Mouse (Mus musculus): ENCODE measurements around the gene Rapgef4. TPM values are rescaled to one million over a fixed set of nuclear protein-coding genes. Genes with fewer than 3 reads are reported as not detected.

Rapgef4 gene
- polyA plus RNA-seq, 1 experiment, result not detected

GRCm38 (mm10) chr2:72297716-72298082 lies 316.7 kb downstream of the Rapgef4 start:
- 0 out of 2 replicates have a peak, but pooled peaks cover 3% of the 10 kb centered on the region for H3K4me1 ChIP-seq (ENCODE audit: control insufficient read depth, insufficient read depth, low read length)
- H3K4me3 ChIP-seq (ENCODE audit: insufficient read depth, low read depth, low read length), result no peak overlapping the region
- no peak overlapping the region for H3K27ac ChIP-seq (ENCODE audit: insufficient read depth, low read depth, low read length)
- TF ChIP-seq POLR2A (IDR thresholded peaks at IDR 0.05; ENCODE audit: insufficient read depth, low read depth, low read length) (no peak), CTCF (IDR thresholded peaks at IDR 0.05; ENCODE audit: insufficient read depth, low read depth, low read length) (no peak)
- 78% methylated on average over 10 of the region's 10 CpGs for WGBS

- Histone ChIP-seq H3K4me1 (ENCODE audit: control insufficient read depth, insufficient read depth, low read length) (0 out of 2 replicates have a peak, but pooled peaks cover 3% of the 10 kb centered on the region), H3K27ac (ENCODE audit: insufficient read depth, low read depth, low read length) (no peak overlapping the region), H3K4me3 (ENCODE audit: insufficient read depth, low read depth, low read length) (no peak overlapping the region)
- TF ChIP-seq POLR2A (IDR thresholded peaks at IDR 0.05; ENCODE audit: insufficient read depth, low read depth, low read length) (no peak), CTCF (IDR thresholded peaks at IDR 0.05; ENCODE audit: insufficient read depth, low read depth, low read length) (no peak)
- 63% methylated on average over 4 of the region's 4 CpGs for WGBS
These were observed 317.4 kb downstream of the Rapgef4 start for GRCm38 (mm10) chr2:72298406-72298805.

GRCm38 (mm10) chr2:72301194-72301916 lies 320.3 kb downstream of the Rapgef4 start:
- Histone ChIP-seq H3K4me1 (ENCODE audit: control insufficient read depth, insufficient read depth, low read length) (0 out of 2 replicates have a peak, but pooled peaks cover 3% of the 10 kb centered on the region), H3K27ac (ENCODE audit: insufficient read depth, low read depth, low read length) (no peak overlapping the region), H3K4me3 (ENCODE audit: insufficient read depth, low read depth, low read length) (no peak overlapping the region)
- 90% methylated on average over 9 of the region's 9 CpGs for WGBS
- TF ChIP-seq POLR2A (IDR thresholded peaks at IDR 0.05; ENCODE audit: insufficient read depth, low read depth, low read length), result no peak

DNA sequence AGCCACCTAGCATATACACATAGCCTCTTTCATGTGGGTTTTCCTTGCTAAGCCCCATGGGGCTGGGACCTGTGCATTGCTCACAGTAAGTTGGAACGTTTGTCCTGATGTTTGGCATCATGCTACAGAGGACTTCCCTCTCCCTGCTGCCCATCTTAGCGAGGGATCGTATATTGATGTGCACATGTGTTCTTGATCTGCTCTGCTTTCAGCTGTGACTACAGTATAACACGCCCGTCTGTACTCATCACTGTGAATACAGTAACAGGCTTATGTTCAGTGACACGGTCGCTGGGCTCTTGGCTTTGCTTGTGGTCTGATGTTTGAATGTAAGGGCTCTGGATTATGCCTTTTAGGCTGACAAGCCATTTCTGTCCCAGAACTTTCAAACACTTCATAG lies 324.7 kb downstream of the Rapgef4 start:
- Histone ChIP-seq H3K4me3 (ENCODE audit: insufficient read depth, low read depth, low read length) (no peak overlapping the region), H3K4me1 (ENCODE audit: control insufficient read depth, insufficient read depth, low read length) (0 out of 2 replicates have a peak, but pooled peaks cover 3% of the 10 kb centered on the region), H3K27ac (ENCODE audit: insufficient read depth, low read depth, low read length) (no peak overlapping the region)
- WGBS, result 95% methylated on average over 7 of the region's 7 CpGs
- no peak for TF ChIP-seq POLR2A (IDR thresholded peaks at IDR 0.05; ENCODE audit: insufficient read depth, low read depth, low read length)
- no peak for TF ChIP-seq CTCF (IDR thresholded peaks at IDR 0.05; ENCODE audit: insufficient read depth, low read depth, low read length)

Other genes with a start within 250 kb of the Rapgef4 start
- 258 TPM in 1 of 2 replicates, not detected in the other for gene Itga6, start 235.6 kb upstream of the Rapgef4 start, polyA plus RNA-seq (2012; ENCODE audit: insufficient read depth, insufficient read length, low replicate concordance, missing spikeins)
- gene Pdk1, start 108.0 kb upstream of the Rapgef4 start, polyA plus RNA-seq (2012; ENCODE audit: insufficient read depth, insufficient read length, low replicate concordance, missing spikeins), result not detected in 2 replicates

Data from olfactory bulb, adult 2 months (tissue).